Mouse (Mus musculus): ENCODE data around the gene Abcc4.

Abcc4 gene

DNA sequence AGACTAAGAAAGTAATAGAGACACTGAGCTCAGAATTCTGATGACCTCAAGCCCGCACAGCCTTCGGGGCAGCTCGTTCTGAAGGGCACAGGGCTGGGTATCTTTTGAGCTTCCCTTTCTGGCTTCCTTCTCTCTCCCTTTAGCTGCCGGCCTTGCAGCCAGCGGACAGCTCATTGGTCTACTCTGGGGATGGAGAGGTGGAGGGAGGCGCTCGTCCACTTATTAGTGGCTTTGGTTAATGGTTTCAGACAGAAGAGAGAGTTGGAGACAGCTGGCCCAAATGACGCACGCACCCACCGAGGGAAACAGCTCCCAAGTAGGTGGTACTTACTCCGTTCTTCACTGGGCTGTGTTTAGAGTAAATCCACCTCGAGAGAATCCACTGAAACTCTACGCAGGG, 214.7 kb downstream of the Abcc4 start:
- DNase-seq: no peak

DNA sequence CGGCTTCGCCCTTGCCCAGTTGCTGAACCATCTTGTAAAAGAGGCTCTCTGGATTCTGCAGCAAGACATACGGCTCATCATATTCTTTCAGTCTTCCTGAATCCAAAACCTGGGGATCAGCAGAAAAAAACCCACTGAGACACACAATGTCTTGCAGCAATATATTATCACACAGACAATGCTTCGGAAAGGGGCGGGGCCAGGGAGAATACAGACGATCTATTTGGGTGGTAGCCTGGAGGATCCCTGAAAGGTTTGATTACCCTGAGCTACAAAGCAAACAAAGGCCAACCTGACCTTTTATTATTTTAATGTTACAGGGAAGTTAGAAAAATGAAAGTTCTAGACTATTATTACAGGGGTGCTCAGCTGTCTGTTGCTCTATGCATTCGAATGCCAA, 215.5 kb downstream of the Abcc4 start:
- DNase-seq: no peak

GRCm38 (mm10) chr14:118486349-118486748, 219.7 kb downstream of the Abcc4 start:
- no peak for DNase-seq

- no peak for DNase-seq
Observed at GRCm38 (mm10) chr14:118485646-118486045, 220.4 kb downstream of the Abcc4 start.

DNA sequence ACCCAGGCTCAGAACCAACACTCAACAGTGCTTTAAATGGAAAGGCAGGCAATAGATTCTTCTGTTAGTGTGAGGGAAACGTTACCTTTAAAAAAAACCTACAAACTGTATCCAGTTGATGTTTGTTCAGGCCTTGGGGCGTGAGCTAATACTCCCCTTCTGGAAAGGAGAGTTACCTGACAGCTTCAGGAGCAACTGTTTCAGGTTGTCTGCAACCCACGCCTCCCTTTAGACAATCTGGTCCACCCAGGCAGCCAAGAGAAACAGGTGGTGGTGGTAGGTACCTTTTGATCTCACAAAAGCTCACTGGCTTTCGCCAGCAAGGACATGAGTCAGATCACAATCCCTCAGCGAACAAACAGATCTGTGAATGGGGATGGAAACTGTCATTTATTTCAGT, 223.7 kb downstream of the Abcc4 start:
- DNase-seq: no peak

GRCm38 (mm10) chr14:118481779-118482178, 224.2 kb downstream of the Abcc4 start:
- no peak for DNase-seq

- no peak for DNase-seq
Observed at GRCm38 (mm10) chr14:118476329-118476728, 229.7 kb downstream of the Abcc4 start.

DNA sequence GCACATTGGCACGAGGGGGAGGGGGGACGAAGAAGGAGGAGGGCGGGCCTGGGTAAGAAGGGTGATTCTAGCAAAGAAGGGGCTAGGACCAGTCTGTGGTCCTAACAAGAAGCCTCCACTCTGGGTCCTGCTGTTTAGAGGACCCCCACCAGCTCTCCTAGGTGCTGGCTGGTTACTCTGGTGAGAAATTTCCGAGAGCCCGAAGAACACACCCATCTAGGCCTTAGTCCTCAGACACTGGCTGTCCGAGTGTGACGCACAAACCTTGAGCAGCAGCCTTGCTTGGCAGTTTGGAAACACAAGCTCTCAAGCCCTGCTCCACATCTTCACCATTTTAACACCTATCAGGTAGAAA, 230.9 kb downstream of the Abcc4 start:
- DNase-seq: no peak

DNA sequence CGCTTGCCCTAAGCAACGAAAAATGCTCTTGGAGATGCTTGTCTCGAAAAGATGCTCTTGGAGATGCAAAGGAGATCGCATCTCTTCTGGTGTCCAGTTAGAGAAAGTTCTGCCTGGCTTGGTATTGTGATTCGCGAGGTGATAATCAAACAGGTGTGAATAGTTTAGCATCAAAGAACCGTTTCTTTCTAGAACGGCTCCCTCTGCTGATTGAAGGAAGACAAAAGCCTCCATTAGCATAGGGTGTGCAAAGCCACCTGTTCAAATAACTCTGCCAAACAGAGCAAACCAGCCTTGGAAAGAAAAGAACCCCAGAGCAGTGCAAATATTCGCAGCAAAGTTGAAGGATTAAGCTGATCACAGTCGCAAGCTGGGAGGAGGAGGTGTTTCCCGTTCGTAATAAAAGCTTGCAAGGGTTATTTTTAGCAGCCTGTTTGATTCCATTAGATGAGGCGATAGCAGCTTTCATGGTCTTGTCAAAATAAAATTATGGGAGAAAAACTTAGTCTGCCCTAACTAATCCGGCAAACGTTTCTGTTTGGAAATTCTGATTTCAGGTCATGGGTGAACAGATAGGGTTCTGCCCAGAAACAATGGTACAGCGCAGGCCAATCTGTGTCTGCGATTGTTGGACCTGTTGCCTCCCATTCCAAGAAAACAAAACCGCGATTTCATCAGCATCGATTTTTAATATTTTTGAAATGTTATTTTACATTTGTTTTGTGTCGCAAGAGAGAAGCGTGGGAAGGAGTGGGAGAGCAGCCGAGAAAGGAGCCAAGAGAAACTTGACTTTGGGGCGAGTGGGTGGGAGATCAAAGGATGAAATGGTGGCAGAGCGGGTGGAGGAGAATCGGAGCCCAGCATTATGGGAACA, 231.6 kb downstream of the Abcc4 start:
- DNase-seq: no peak

DNA sequence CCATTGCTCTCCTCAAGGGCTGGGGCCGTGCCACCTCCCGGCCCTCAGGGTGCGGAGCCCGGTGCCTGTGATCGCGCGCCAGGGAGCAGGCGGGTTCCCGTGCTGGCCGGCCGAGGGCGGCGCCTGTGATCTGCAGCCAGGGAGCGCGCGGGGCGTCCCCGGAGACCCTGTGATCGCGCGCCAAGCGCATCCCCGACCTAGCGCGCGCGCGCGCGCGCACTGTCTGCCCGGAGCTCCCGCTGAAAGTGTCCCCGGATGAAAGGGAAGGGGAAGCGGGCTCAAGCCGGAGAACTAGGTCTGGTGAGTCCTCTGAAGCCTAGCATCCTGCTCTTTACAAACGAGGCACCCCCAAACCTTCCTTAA, 232.2 kb downstream of the Abcc4 start:
- peak; percentile 39 for DNase-seq

GRCm38 (mm10) chr14:118473188-118473830, 232.7 kb downstream of the Abcc4 start:
- DNase-seq: no peak

DNA sequence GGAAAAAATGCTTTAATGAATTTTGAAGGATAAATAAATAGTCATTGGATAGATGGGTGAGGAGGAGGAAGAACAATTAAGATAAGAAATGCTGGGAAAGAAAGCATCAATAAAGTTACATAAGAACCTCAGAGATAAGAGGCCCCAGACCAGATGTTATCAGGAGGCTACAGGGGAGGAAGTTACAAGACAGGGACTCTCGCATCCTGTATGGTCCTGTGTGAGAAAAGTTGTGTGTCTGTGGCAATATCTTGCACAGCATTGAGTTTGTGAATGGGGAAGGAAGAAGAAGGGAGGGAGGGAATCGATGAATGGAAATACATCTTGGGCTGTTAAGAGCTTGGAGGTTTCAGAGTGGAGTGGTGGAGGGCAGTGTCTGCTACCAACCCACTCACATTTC, 240.7 kb downstream of the Abcc4 start:
- DNase-seq: no peak

DNA sequence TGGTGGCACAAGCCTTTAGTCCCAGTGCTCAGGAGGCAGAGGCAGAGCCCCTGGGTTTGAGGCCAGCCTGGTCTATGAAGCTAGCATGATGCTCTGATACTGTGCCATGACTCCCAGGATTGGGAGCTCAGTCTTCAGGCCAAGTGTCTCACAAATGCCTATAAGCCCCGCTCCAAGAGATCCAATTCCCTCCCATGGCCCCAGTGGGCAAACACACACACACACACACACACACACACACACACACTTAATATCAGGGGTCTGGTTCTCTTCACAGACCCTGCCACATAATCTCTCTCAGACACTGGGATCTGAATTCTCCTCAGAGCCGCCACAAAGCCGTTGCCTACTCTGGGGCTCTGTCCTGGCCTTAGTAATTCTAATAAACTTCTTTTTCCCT, 241.6 kb downstream of the Abcc4 start:
- DNase-seq: no peak

GRCm38 (mm10) chr14:118452572-118452971, 253.4 kb downstream of the Abcc4 start:
- DNase-seq: no peak

- DNase-seq: no peak
Observed at GRCm38 (mm10) chr14:118440155-118440554, 265.9 kb downstream of the Abcc4 start.

- DNase-seq: no peak
Observed at GRCm38 (mm10) chr14:118437156-118437931, 268.7 kb downstream of the Abcc4 start.

DNA sequence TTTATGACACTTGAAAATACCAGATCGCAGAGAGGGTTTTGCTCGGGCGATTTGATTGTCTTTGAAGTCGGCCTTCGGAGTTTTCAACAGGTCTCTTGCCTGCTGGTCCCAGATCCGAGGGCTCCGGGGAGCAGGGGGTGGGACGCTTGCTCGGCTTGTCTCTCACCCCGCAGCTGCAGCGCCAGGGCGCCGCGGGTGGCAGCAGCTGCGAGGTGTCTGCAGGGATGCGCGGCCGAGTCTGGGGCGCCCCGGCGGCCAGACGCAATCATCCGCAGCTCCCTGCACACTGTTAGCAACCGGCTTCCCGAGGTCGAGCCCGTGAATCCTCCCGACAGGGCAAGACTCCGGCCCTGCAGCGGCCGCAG, 269.2 kb downstream of the Abcc4 start:
- peak; percentile 45 for DNase-seq

GRCm38 (mm10) chr14:118435676-118436330, 270.2 kb downstream of the Abcc4 start:
- DNase-seq: no peak

GRCm38 (mm10) chr14:118434842-118435241, 271.2 kb downstream of the Abcc4 start:
- DNase-seq: no peak

DNA sequence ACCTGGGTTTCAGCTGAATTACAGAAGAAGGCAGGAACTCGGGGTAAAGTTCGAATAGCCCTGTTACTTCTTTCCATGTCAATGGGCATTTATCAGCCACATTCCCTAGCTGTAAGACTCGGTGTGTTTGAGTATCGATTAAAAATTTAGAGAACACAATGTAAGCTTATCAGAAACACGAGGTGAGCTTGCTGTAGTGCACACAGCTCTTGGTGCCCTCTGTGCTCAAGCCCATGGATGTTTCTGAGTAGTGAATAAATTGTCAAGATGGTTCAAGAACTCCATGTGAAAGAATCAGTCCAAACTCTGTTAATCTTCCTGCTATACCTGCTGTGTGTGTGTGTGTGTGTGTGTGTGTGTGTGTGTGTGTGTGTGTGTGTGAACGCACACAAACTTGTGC, 272.2 kb downstream of the Abcc4 start:
- DNase-seq: no peak
